Mouse (Mus musculus) embryonic fibroblast, embryonic 13.5 days (primary cell): ENCODE measurements around the gene AI481877. TPM values are rescaled to one million over a fixed set of nuclear protein-coding genes. Genes with fewer than 3 reads are reported as not detected.

Experiments
- H3K27ac ChIP-seq: 2 replicates; pipeline ENCODE4 v1.5.1; 2012; ENCODE audit warnings: low read length, control low read depth, inconsistent platforms; ENCODE audit not compliant: insufficient read depth
- H3K4me1 ChIP-seq: 2 replicates; pipeline ENCODE4 v1.6.1; 2011; ENCODE audit warnings: low read length; ENCODE audit not compliant: control insufficient read depth, insufficient read depth
- H3K4me3 ChIP-seq: 2 replicates; pipeline ENCODE4 v1.5.1; 2011; ENCODE audit warnings: mild to moderate bottlenecking, control low read depth, low read length; ENCODE audit not compliant: insufficient read depth
- CTCF ChIP-seq: IDR thresholded peaks from 2 replicates; pipeline ENCODE4 v1.5.1; 2011; ENCODE audit warnings: mild to moderate bottlenecking, control low read depth, low read length, moderate library complexity, borderline replicate concordance; ENCODE audit not compliant: insufficient read depth
- POLR2A ChIP-seq: IDR thresholded peaks from 2 replicates; pipeline ENCODE4 v1.6.1; 2011; ENCODE audit warnings: low read depth, mild to moderate bottlenecking, control low read depth, low read length, moderate library complexity
- polyA plus RNA-seq: library from polyadenylated mRNA; stranded (reverse); fragments of >200 nt; gene quantifications from 2 replicates; pipeline ENCODE4 v1.2.4, GENCODE M21; 2011; ENCODE audit warnings: low read depth; ENCODE audit not compliant: missing spikeins, insufficient read length

Gene AI481877
- polyA plus RNA-seq, 1 experiment: not detected

- TF ChIP-seq POLR2A (no peak), CTCF (no peak)
- Histone ChIP-seq H3K4me3 (no peak overlapping the region), H3K27ac (no peak overlapping the region), H3K4me1 (no peaks in the 10 kb centered on the region)
Measured at GRCm38 (mm10) chr4:59083430-59083829, 55.4 kb downstream of the AI481877 start.

GRCm38 (mm10) chr4:59069276-59069675, 69.5 kb downstream of the AI481877 start:
- Histone ChIP-seq H3K4me1 (no peaks in the 10 kb centered on the region), H3K4me3 (no peak overlapping the region), H3K27ac (no peak overlapping the region)
- TF ChIP-seq CTCF (no peak), POLR2A (no peak)

GRCm38 (mm10) chr4:59062526-59062925, 76.3 kb downstream of the AI481877 start:
- Histone ChIP-seq H3K4me1 (no peaks in the 10 kb centered on the region), H3K4me3 (no peak overlapping the region), H3K27ac (no peak overlapping the region)
- no peak for TF ChIP-seq POLR2A

- TF ChIP-seq CTCF (no peak), POLR2A (no peak)
- Histone ChIP-seq H3K27ac (no peak overlapping the region), H3K4me3 (no peak overlapping the region), H3K4me1 (no peaks in the 10 kb centered on the region)
Measured at GRCm38 (mm10) chr4:59057929-59058328, 80.9 kb downstream of the AI481877 start.

GRCm38 (mm10) chr4:59051081-59051480, 87.7 kb downstream of the AI481877 start:
- TF ChIP-seq CTCF (no peak), POLR2A (no peak)
- no peak overlapping the region for H3K4me3 ChIP-seq
- H3K4me1 ChIP-seq: no peaks in the 10 kb centered on the region
- H3K27ac ChIP-seq: no peak overlapping the region

GRCm38 (mm10) chr4:59047222-59047621, 91.6 kb downstream of the AI481877 start:
- TF ChIP-seq CTCF (no peak), POLR2A (no peak)
- no peaks in the 10 kb centered on the region for H3K4me1 ChIP-seq
- H3K27ac ChIP-seq: no peak overlapping the region
- no peak overlapping the region for H3K4me3 ChIP-seq

GRCm38 (mm10) chr4:59043891-59044290, 94.9 kb downstream of the AI481877 start:
- Histone ChIP-seq H3K4me1 (no peaks in the 10 kb centered on the region), H3K4me3 (no peak overlapping the region), H3K27ac (no peak overlapping the region)
- TF ChIP-seq CTCF: no peak
- no peak for TF ChIP-seq POLR2A

- no peak for TF ChIP-seq CTCF
- TF ChIP-seq POLR2A: no peak
- Histone ChIP-seq H3K27ac (no peak overlapping the region), H3K4me1 (no peaks in the 10 kb centered on the region), H3K4me3 (no peak overlapping the region)
Measured at GRCm38 (mm10) chr4:59043074-59043473, 95.7 kb downstream of the AI481877 start.

GRCm38 (mm10) chr4:59040397-59041287, 98.1 kb downstream of the AI481877 start:
- Histone ChIP-seq H3K4me1 (no peaks in the 10 kb centered on the region), H3K27ac (no peak overlapping the region), H3K4me3 (no peak overlapping the region)
- TF ChIP-seq POLR2A (no peak), CTCF (no peak)

GRCm38 (mm10) chr4:59037525-59037924, 101.3 kb downstream of the AI481877 start:
- no peak for TF ChIP-seq POLR2A
- TF ChIP-seq CTCF: no peak
- Histone ChIP-seq H3K27ac (no peak overlapping the region), H3K4me3 (no peak overlapping the region), H3K4me1 (no peaks in the 10 kb centered on the region)
